Mouse (Mus musculus): ENCODE measurements around the gene Szt2. TPM values are rescaled to one million over a fixed set of nuclear protein-coding genes. Genes with fewer than 3 reads are reported as not detected.

The Szt2 gene
- total RNA-seq, 2 experiments from 2014 or later, result 41.7 to 46.9 TPM

DNA sequence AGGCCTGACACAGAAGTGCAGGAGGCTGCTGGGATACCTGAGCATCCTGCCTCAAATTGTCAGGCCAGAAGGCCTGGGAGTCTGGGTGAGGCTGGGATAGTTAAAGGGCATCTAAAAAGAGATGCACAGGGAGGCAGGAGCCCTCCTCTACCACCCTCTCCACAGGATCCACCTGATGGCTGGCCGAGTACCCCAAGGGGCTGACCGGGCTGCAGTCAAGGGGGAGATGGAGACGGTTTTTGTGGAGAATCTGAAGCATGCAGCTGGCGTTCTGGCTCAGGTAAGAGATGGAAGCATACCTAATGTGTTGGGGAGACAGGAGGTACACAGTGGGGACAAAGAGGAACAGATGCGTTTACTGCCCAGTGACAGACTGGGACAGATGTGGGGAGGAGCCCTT lies 47.6 kb downstream of the Szt2 start:
- no peak for TF ChIP-seq CTCF (conservative IDR thresholded peaks at IDR 0.05)
- H3K4me3 ChIP-seq, result no peak overlapping the region
- H3K27ac ChIP-seq, result no peak overlapping the region
- DNase-seq (ENCODE audit: low spot score in 2 of 2), result no peak

DNA sequence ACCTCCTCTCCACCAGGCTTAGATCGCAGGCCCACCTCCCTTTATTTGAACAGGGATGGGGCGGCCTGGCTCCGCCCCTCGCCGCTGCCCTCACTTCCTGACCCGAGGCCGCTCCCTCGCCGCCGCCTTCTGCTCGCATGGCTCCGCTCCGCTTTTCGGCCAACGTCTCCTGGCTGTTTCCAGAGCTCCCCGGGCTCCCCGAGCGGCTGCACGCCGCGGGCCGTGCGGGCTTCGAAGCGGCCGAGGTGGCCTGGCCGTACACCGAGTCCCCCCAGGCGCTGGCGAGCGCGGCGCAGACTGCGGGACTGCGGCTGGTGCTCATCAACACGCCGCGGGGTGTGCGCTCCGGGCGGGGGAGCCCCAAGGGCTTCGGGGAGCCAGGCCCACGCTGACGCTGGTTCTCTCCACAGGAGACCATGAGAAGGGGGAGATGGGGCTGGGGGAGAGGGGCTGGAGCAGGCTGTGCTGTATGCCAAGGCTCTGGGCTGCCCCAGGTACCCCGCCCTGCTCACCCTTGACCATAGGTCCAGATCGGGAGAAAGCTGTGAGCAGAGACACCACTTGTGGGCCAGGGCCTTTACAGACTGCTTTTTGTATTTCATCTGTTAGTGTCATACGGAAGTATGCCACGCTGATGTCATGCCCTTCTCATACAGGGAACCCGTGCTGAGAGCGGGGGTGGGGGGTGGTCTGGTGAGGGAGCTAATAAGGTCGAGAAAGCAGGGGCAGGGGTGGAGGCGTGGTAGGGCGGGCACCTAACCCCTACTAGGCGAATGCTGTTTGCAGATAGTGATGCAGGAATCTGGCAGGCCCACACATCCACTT lies 49.0 kb downstream of the Szt2 start:
- no peak for TF ChIP-seq CTCF (conservative IDR thresholded peaks at IDR 0.05)
- peak overlapping the region; percentile 57 for H3K4me3 ChIP-seq
- DNase-seq (ENCODE audit: low spot score in 2 of 2), result peak; percentile 19 to 41

DNA sequence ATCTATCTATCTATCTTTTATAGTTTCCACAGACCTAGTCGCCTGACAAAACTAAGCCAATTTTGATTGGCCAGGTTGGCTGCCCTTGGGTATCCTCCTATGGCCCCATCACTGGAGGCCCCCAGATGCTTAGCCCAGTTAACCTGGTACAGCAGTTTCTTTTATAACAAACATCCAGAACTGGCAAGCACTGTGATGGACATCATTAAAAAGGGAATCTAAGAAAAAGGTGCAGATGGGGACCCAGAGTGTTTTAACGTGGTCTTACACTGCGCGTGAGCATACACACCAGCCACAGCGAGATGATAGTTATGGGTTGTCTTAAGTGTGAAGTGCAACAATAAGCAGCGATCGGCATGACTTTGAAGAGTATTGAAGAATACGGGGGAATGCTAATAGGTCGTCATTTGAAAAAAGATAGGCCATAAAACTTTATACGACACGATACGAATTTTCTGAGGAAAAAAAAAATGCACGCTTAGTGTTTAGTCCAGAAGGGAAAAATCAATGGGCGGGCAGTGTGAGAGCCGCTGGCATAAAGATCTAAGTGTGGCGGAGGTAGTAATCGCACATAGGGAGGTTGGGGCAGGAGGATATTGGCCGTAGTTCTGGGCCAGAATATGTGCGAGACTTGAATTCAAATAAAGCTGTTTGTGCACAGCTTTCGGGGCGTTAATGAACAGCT lies 49.7 kb downstream of the Szt2 start:
- no peak for DNase-seq (ENCODE audit: low spot score in 2 of 2)
- H3K27ac ChIP-seq, result peak overlapping the region; percentile 88
- TF ChIP-seq CTCF (conservative IDR thresholded peaks at IDR 0.05), result no peak
- H3K4me3 ChIP-seq, result peak overlapping the region; percentile 57

More for the DNA sequence above, 49.0 kb downstream of the Szt2 start:
- H3K27ac ChIP-seq, result peak overlapping the region; percentile 88

- H3K4me3 ChIP-seq, result no peak overlapping the region
- no peak for DNase-seq (ENCODE audit: low spot score in 2 of 2)
- TF ChIP-seq CTCF (conservative IDR thresholded peaks at IDR 0.05), result no peak; the same call in 1 of the 2 replicates
- no peak overlapping the region for H3K27ac ChIP-seq
Observed at GRCm38 (mm10) chr4:118358159-118358895, 50.7 kb downstream of the Szt2 start.

GRCm38 (mm10) chr4:118357504-118357903 lies 51.6 kb downstream of the Szt2 start:
- DNase-seq (ENCODE audit: low spot score in 2 of 2), result no peak
- no peak overlapping the region for H3K4me3 ChIP-seq
- no peak for TF ChIP-seq CTCF (conservative IDR thresholded peaks at IDR 0.05)
- no peak overlapping the region for H3K27ac ChIP-seq

- DNase-seq (ENCODE audit: low spot score in 2 of 2), result no peak
- H3K4me3 ChIP-seq, result no peak overlapping the region
- H3K27ac ChIP-seq, result no peak overlapping the region
- no peak for TF ChIP-seq CTCF (conservative IDR thresholded peaks at IDR 0.05)
Observed at GRCm38 (mm10) chr4:118356738-118357137, 52.3 kb downstream of the Szt2 start.

DNA sequence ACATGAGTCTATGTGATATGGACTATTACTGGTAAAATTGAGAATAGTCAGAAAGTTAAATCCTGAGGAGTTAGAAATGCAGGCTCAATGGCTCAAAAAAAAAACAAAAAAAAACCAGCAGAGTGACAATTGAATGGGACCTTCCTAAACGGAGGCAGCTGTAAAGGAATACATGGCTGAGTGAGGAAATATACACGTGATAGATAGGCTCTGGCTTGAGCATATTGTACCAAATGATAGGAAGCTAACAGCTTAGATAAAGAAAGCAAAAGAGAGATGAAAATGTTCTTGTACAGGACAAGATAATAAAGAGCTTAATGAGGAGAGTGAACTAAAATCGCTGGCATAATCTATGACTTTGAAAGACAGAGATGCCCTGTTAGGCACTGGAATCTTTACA lies 54.8 kb downstream of the Szt2 start:
- no peak overlapping the region for H3K4me3 ChIP-seq
- TF ChIP-seq CTCF (conservative IDR thresholded peaks at IDR 0.05), result no peak
- no peak overlapping the region for H3K27ac ChIP-seq
- DNase-seq (ENCODE audit: low spot score in 2 of 2), result no peak

GRCm38 (mm10) chr4:118353689-118354088 lies 55.4 kb downstream of the Szt2 start:
- Histone ChIP-seq H3K27ac (no peak overlapping the region), H3K4me3 (no peak overlapping the region)
- no peak for TF ChIP-seq CTCF (conservative IDR thresholded peaks at IDR 0.05)
- no peak for DNase-seq (ENCODE audit: low spot score in 2 of 2)

- H3K27ac ChIP-seq, result no peak overlapping the region
- TF ChIP-seq CTCF (conservative IDR thresholded peaks at IDR 0.05), result no peak
- peak; percentile 20 to 64 for DNase-seq (ENCODE audit: low spot score in 2 of 2)
- H3K4me3 ChIP-seq, result no peak overlapping the region
Observed at GRCm38 (mm10) chr4:118351828-118352227, 57.2 kb downstream of the Szt2 start.

- no peak for TF ChIP-seq CTCF (conservative IDR thresholded peaks at IDR 0.05)
- H3K4me3 ChIP-seq, result no peak overlapping the region
- no peak overlapping the region for H3K27ac ChIP-seq
- DNase-seq (ENCODE audit: low spot score in 2 of 2), result no peak
Observed at GRCm38 (mm10) chr4:118350864-118351263, 58.2 kb downstream of the Szt2 start.

DNA sequence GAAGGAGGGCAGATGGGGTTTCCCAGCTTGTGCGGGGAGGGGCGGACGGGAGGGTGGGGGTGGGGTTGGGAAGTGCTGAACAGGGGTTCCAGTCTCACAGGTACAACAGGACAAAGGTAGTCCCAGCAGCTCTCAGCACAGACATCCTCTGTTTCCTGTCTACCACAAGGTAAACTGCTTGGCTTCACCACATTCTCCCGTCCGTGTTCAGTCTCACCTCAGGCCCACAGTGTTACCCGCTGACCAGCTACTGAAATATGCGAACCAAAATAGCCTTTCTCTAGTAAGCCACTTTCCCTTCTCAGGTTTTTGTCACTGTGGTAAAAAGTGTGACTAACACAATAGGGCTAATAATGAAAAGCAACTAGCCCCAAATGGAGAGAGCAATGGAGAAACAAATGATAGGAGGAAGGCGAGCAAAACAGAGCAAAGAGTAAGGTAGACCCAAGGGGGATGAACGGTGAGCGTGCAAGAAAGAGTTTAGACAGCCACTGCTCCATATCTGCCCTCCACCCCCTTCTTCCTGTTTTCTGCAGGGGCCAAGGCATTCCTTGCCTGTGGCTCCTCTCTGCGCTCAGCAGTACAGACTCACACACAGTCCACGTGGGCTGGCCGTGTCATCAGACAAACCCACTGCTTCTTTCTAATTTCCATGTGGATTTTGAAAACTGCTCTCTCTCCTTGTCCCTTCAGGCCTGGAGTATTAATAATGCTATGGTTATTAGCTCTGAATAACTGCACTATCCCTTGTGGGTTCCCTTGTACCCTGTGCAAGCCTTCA lies 61.4 kb downstream of the Szt2 start:
- TF ChIP-seq CTCF (conservative IDR thresholded peaks at IDR 0.05), result no peak
- Histone ChIP-seq H3K27ac (no peak overlapping the region), H3K4me3 (no peak overlapping the region)
- no peak for DNase-seq (ENCODE audit: low spot score in 2 of 2)

DNA sequence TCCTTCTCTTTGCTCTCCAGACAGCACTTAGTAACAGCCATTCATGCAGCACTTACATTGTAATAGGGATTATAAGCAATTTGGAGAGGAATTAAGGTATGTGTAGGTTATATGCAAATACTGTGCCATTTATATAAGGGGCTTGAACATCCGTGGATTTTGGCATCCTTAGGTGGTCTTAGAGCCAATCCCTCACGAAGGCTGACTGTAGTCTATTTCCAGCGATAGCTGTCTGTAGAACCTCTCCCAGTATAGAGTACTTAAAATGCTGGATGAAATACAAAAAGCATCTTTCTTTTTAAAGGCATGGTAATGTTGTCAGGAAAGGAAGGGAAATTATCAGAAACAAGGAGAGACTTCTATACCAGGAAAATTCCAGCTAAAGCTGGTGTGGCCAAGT lies 67.6 kb downstream of the Szt2 start:
- Histone ChIP-seq H3K27ac (no peak overlapping the region), H3K4me3 (no peak overlapping the region)
- no peak for TF ChIP-seq CTCF (conservative IDR thresholded peaks at IDR 0.05)
- no peak for DNase-seq (ENCODE audit: low spot score in 2 of 2)

Data from layer of hippocampus, adult 2 months (tissue).